Mouse (Mus musculus) frontal cortex, postnatal 14 days (tissue): Measurements from ENCODE around the gene Fbxw5.
"Not testable (repeated sequence)": the region's sequence is repeated elsewhere in the genome, so short reads cannot be mapped to it uniquely, and the experiment has no call there.

ENCODE experiments used
- DNase-seq, 2 experiments: peaks; one replicate each; pipeline ENCODE4 v3.0.0; 2022; ENCODE audit warnings: low spot score in 2 of 2

Fbxw5 gene

GRCm38 (mm10) chr2:25509912-25510311, 9.4 kb downstream of the Fbxw5 start:
- DNase-seq = no peak

- DNase-seq = no peak
Observed at GRCm38 (mm10) chr2:25526510-25527302, 26.2 kb downstream of the Fbxw5 start.

GRCm38 (mm10) chr2:25533707-25534106, 33.2 kb downstream of the Fbxw5 start:
- DNase-seq = no peak

GRCm38 (mm10) chr2:25534178-25534865, 33.8 kb downstream of the Fbxw5 start:
- no peak for DNase-seq

- DNase-seq = no peak
Observed at GRCm38 (mm10) chr2:25534866-25535182, 34.3 kb downstream of the Fbxw5 start.

GRCm38 (mm10) chr2:25536531-25536930, 36.0 kb downstream of the Fbxw5 start:
- no peak for DNase-seq

- no peak for DNase-seq
Observed at GRCm38 (mm10) chr2:25540541-25540948, 40.0 kb downstream of the Fbxw5 start.

- no peak for DNase-seq
Observed at GRCm38 (mm10) chr2:25541644-25542367, 41.3 kb downstream of the Fbxw5 start.

GRCm38 (mm10) chr2:25545996-25546810, 45.7 kb downstream of the Fbxw5 start:
- no peak for DNase-seq

- DNase-seq = peak; percentile 98 to 99
Observed at GRCm38 (mm10) chr2:25546811-25547491, 46.4 kb downstream of the Fbxw5 start, which contains the start of gene Traf2. Traf2 (minus strand) TSS chr2:25546940.

GRCm38 (mm10) chr2:25549021-25549991, 48.8 kb downstream of the Fbxw5 start:
- no peak for DNase-seq

GRCm38 (mm10) chr2:25551186-25551585, 50.6 kb downstream of the Fbxw5 start:
- no peak for DNase-seq

GRCm38 (mm10) chr2:25553171-25553786, 52.7 kb downstream of the Fbxw5 start:
- not testable (repeated sequence) for DNase-seq
